In genomic region chr5:101948641-101949040, GRCm38 (mm10) we compare ENCODE assay signal across 23 mouse cellular contexts.
DNase-seq lines count a peak whose midpoint lies in the region.
"Had no signal": no experiment of that assay in that cellular context is flagged by ENCODE, and none has a peak within 500 bp of the region (broad histone marks: within the 10 kb centered on the region; RNA-seq: fewer than 3 reads in every experiment).

No protein-coding gene starts in this region.

- H3K4me1 ChIP-seq in brown adipose tissue, adult 24 weeks (ENCODE audit: control insufficient read depth, insufficient read depth, insufficient read length, low read length), result no peaks in the 10 kb centered on the region
- H3K4me1 ChIP-seq: embryonic facial prominence, embryonic 13.5 days; forebrain, embryonic 10.5 days; hindbrain, embryonic 12.5 days; limb, embryonic 13.5 days; lung, embryonic 15.5 days had no signal

- peak overlapping the region; percentile 39; the same call in 1 of the 2 replicates for H3K27ac ChIP-seq in brown adipose tissue, adult 24 weeks (replicated peaks; ENCODE audit: low read depth, low read length)
- H3K27ac ChIP-seq: embryonic facial prominence, embryonic 13.5 days; forebrain, embryonic 10.5 days; hindbrain, embryonic 12.5 days; layer of hippocampus, adult 2 months; limb, embryonic 13.5 days; lung, embryonic 15.5 days; midbrain, embryonic 10.5 days had no signal

- peak; percentile 88 for DNase-seq in brain, adult 2 months (ENCODE audit: low read depth, low spot score)
- peak; percentile 70 for DNase-seq in cerebellum, adult 8-10 months
- DNase-seq in cerebellum, postnatal 25 days, result peak; percentile 78 to 85
- no peak for DNase-seq in kidney, postnatal 14 days
- no peak for DNase-seq in thymus, postnatal 10 days (ENCODE audit: low spot score in 2 of 2)
- DNase-seq: adrenal gland, adult 2 months; adrenal gland, postnatal 36 days; B cell, adult 2 months; forebrain, postnatal 0 days; heart, postnatal 36 days; kidney, adult 9 months; kidney, postnatal 25 days; right cerebral cortex, postnatal 25 days; spleen, adult 18-20 months; thymus, postnatal 25 days had no signal

- no peak overlapping the region for H3K4me3 ChIP-seq in brown adipose tissue, adult 24 weeks (ENCODE audit: insufficient read depth, low read depth, low read length)
- H3K4me3 ChIP-seq: embryonic facial prominence, embryonic 13.5 days; forebrain, embryonic 10.5 days; hindbrain, embryonic 12.5 days; layer of hippocampus, adult 2 months; limb, embryonic 13.5 days; lung, embryonic 15.5 days; midbrain, embryonic 10.5 days had no signal

Comparison
In these comparisons a context has a peak if more than half of its experiments do, and no peak if none do; other contexts are left out.
1. DNase-seq: peak in brain, adult 2 months (single experiment), cerebellum, adult 8-10 months (single experiment) and cerebellum, postnatal 25 days (2 of 2); none in kidney, postnatal 14 days (single experiment) and thymus, postnatal 10 days (0 of 2).